Mouse (Mus musculus) E14TG2a.4 (cell line): Measurements from ENCODE around the gene Kdsr.

Source experiments
- CTCF ChIP-seq: conservative IDR thresholded peaks from 2 replicates; pipeline ENCODE4 v1.5.1; 2014; ENCODE audit warnings: low read length
- POU5F1 ChIP-seq: IDR thresholded peaks from 2 replicates; pipeline ENCODE4 v1.6.1; 2014; ENCODE audit warnings: low read length, borderline replicate concordance

DNA sequence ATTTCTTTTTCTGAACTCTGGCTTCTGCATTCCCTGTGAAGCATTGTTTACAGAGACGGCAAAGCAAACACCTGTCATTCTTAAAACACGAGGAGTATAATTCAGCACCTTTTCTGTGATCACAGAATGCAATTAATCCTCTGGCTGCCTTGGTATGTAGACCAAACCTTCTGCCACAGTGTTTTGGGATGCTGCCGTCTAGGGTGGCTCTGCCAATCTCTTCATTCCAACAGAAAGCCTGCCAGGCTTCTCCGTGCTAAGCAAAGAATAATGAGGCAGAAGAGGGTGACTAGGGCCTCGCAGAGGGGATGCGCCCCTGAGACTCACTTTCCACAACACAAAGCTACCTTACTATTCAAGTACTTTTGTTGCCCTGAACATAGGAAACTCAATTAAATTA lies 68.6 kb downstream of the Kdsr start:
- no peak for TF ChIP-seq POU5F1
- no peak for TF ChIP-seq CTCF
